Mouse (Mus musculus): ENCODE data around the gene Rps12. TPM values are rescaled to one million over a fixed set of nuclear protein-coding genes. Genes with fewer than 3 reads are reported as not detected.
A peak's percentile ranks its signal among the peaks of the same experiment; 100 is the strongest.
"Not testable (repeated sequence)": the region's sequence is repeated elsewhere in the genome, so short reads cannot be mapped to it uniquely, and the experiment has no call there.

The Rps12 gene
- polyA plus RNA-seq, 1 experiment from 2014 or later = 126 TPM

- Histone ChIP-seq H3K36me3 (replicated peaks; ENCODE audit: control insufficient read depth, insufficient read depth, low read depth, low read length) (no peaks in the 10 kb centered on the region), H3K4me1 (ENCODE audit: control insufficient read depth, insufficient read depth, low read length) (no peaks in the 10 kb centered on the region), H3K4me3 (ENCODE audit: low read depth, low read length) (peak within 1 kb of the TSS; percentile 57), H3K27ac (replicated peaks; ENCODE audit: low read depth, low read length) (no peak within 1 kb of the TSS), H3K9me3 (replicated peaks; ENCODE audit: control insufficient read depth, low read length) (no peaks in the 10 kb centered on the region), H3K4me2 (ENCODE audit: low read depth, low read length) (peak within 1 kb of the TSS; percentile 81), H3K9ac (replicated peaks; ENCODE audit: low read length) (peak within 1 kb of the TSS; percentile 79), H3K27me3 (ENCODE audit: control insufficient read depth, insufficient read depth, low read length) (no peaks in the 10 kb centered on the region)
- ATAC-seq (replicated peaks; ENCODE audit: insufficient number of reproducible peaks, low FRiP score, low TSS enrichment, low read depth) = no peak; the same call in 1 of the 2 replicates
- WGBS = 6% methylated on average over 43 of the region's 43 CpGs
- DNase-seq (ENCODE audit: low spot score) = peak; percentile 60
Observed at GRCm38 (mm10) chr10:23796551-23797503, 9.8 kb upstream of the Rps12 start, which contains the start of gene Slc18b1. TSS of gene Slc18b1 (plus strand) at chr10:23796986.

- Histone ChIP-seq H3K4me3 (ENCODE audit: low read depth, low read length) (peak overlapping the region; percentile 57; the same call in 1 of the 2 replicates), H3K27me3 (ENCODE audit: control insufficient read depth, insufficient read depth, low read length) (no peaks in the 10 kb centered on the region), H3K4me2 (ENCODE audit: low read depth, low read length) (peak overlapping the region; percentile 81), H3K27ac (replicated peaks; ENCODE audit: low read depth, low read length) (no peak overlapping the region), H3K9ac (replicated peaks; ENCODE audit: low read length) (no peak overlapping the region; the same call in 1 of the 2 replicates), H3K4me1 (ENCODE audit: control insufficient read depth, insufficient read depth, low read length) (no peaks in the 10 kb centered on the region), H3K9me3 (replicated peaks; ENCODE audit: control insufficient read depth, low read length) (no peaks in the 10 kb centered on the region), H3K36me3 (replicated peaks; ENCODE audit: control insufficient read depth, insufficient read depth, low read depth, low read length) (no peaks in the 10 kb centered on the region)
- ATAC-seq (replicated peaks; ENCODE audit: insufficient number of reproducible peaks, low FRiP score, low TSS enrichment, low read depth) = no peak
- 61% methylated on average over 9 of the region's 9 CpGs for WGBS
- no peak for DNase-seq (ENCODE audit: low spot score)
Observed at GRCm38 (mm10) chr10:23795871-23796520, 8.9 kb upstream of the Rps12 start.

GRCm38 (mm10) chr10:23788056-23788600 is 1.1 kb upstream of the Rps12 start:
- H3K9me3 ChIP-seq (replicated peaks; ENCODE audit: control insufficient read depth, low read length) = no peaks in the 10 kb centered on the region
- ATAC-seq (replicated peaks; ENCODE audit: insufficient number of reproducible peaks, low FRiP score, low TSS enrichment, low read depth) = no peak
- no peaks in the 10 kb centered on the region for H3K27me3 ChIP-seq (ENCODE audit: control insufficient read depth, insufficient read depth, low read length)
- 13% methylated on average over 8 of the region's 8 CpGs for WGBS
- H3K27ac ChIP-seq (replicated peaks; ENCODE audit: low read depth, low read length) = peak overlapping the region; percentile 56; the same call in 1 of the 2 replicates
- no peak for DNase-seq (ENCODE audit: low spot score)
- peak overlapping the region; percentile 86 for H3K4me3 ChIP-seq (ENCODE audit: low read depth, low read length)
- peak overlapping the region; percentile 78 for H3K9ac ChIP-seq (replicated peaks; ENCODE audit: low read length)
- H3K4me1 ChIP-seq (ENCODE audit: control insufficient read depth, insufficient read depth, low read length) = no peaks in the 10 kb centered on the region
- peak overlapping the region; percentile 49 for H3K4me2 ChIP-seq (ENCODE audit: low read depth, low read length)
- H3K36me3 ChIP-seq (replicated peaks; ENCODE audit: control insufficient read depth, insufficient read depth, low read depth, low read length) = peaks cover 3% of the 10 kb centered on the region

- not testable (repeated sequence) for H3K9me3 ChIP-seq (replicated peaks; ENCODE audit: control insufficient read depth, low read length); H3K36me3 ChIP-seq (replicated peaks; ENCODE audit: control insufficient read depth, insufficient read depth, low read depth, low read length); DNase-seq (ENCODE audit: low spot score); H3K4me1 ChIP-seq (ENCODE audit: control insufficient read depth, insufficient read depth, low read length); H3K27ac ChIP-seq (replicated peaks; ENCODE audit: low read depth, low read length); H3K27me3 ChIP-seq (ENCODE audit: control insufficient read depth, insufficient read depth, low read length)
- Histone ChIP-seq H3K4me3 (ENCODE audit: low read depth, low read length) (peak overlapping the region; percentile 86), H3K4me2 (ENCODE audit: low read depth, low read length) (peak overlapping the region; percentile 81), H3K9ac (replicated peaks; ENCODE audit: low read length) (peak overlapping the region; percentile 94)
- ATAC-seq (replicated peaks; ENCODE audit: insufficient number of reproducible peaks, low FRiP score, low TSS enrichment, low read depth) = peak; percentile 46
- 0% methylated on average over 23 of the region's 23 CpGs for WGBS
Observed at GRCm38 (mm10) chr10:23786631-23787038, 440 bp downstream of the Rps12 start.

- H3K4me2 ChIP-seq (ENCODE audit: low read depth, low read length) = peak overlapping the region; percentile 81
- H3K9me3 ChIP-seq (replicated peaks; ENCODE audit: control insufficient read depth, low read length) = no peaks in the 10 kb centered on the region
- 0% methylated on average over 4 of the region's 4 CpGs for WGBS
- peak overlapping the region; percentile 86 for H3K4me3 ChIP-seq (ENCODE audit: low read depth, low read length)
- ATAC-seq (replicated peaks; ENCODE audit: insufficient number of reproducible peaks, low FRiP score, low TSS enrichment, low read depth) (no peak), DNase-seq (ENCODE audit: low spot score) (no peak)
- H3K4me1 ChIP-seq (ENCODE audit: control insufficient read depth, insufficient read depth, low read length) = no peaks in the 10 kb centered on the region
- H3K27me3 ChIP-seq (ENCODE audit: control insufficient read depth, insufficient read depth, low read length) = no peaks in the 10 kb centered on the region
- H3K36me3 ChIP-seq (replicated peaks; ENCODE audit: control insufficient read depth, insufficient read depth, low read depth, low read length) = peaks cover 5% of the 10 kb centered on the region
- no peak overlapping the region; the same call in 1 of the 2 replicates for H3K27ac ChIP-seq (replicated peaks; ENCODE audit: low read depth, low read length)
- peak overlapping the region; percentile 94 for H3K9ac ChIP-seq (replicated peaks; ENCODE audit: low read length)
Observed at GRCm38 (mm10) chr10:23786040-23786439, 1.0 kb downstream of the Rps12 start.

- not testable (repeated sequence) for H3K27ac ChIP-seq (replicated peaks; ENCODE audit: low read depth, low read length); H3K36me3 ChIP-seq (replicated peaks; ENCODE audit: control insufficient read depth, insufficient read depth, low read depth, low read length); H3K9me3 ChIP-seq (replicated peaks; ENCODE audit: control insufficient read depth, low read length); H3K27me3 ChIP-seq (ENCODE audit: control insufficient read depth, insufficient read depth, low read length); H3K4me1 ChIP-seq (ENCODE audit: control insufficient read depth, insufficient read depth, low read length); DNase-seq (ENCODE audit: low spot score); H3K9ac ChIP-seq (replicated peaks; ENCODE audit: low read length); ATAC-seq (replicated peaks; ENCODE audit: insufficient number of reproducible peaks, low FRiP score, low TSS enrichment, low read depth)
- Histone ChIP-seq H3K4me2 (ENCODE audit: low read depth, low read length) (peak overlapping the region; percentile 81), H3K4me3 (ENCODE audit: low read depth, low read length) (peak overlapping the region; percentile 86)
- 36% methylated on average over 7 of the region's 7 CpGs for WGBS
Observed at GRCm38 (mm10) chr10:23785599-23785998, 1.5 kb downstream of the Rps12 start.

- no peak overlapping the region for H3K27ac ChIP-seq (replicated peaks; ENCODE audit: low read depth, low read length)
- WGBS = 32% methylated on average over 2 of the region's 2 CpGs
- no peak overlapping the region for H3K4me3 ChIP-seq (ENCODE audit: low read depth, low read length)
- DNase-seq (ENCODE audit: low spot score) = no peak
- no peak overlapping the region for H3K4me2 ChIP-seq (ENCODE audit: low read depth, low read length)
- peaks cover 5% of the 10 kb centered on the region for H3K36me3 ChIP-seq (replicated peaks; ENCODE audit: control insufficient read depth, insufficient read depth, low read depth, low read length)
- no peak for ATAC-seq (replicated peaks; ENCODE audit: insufficient number of reproducible peaks, low FRiP score, low TSS enrichment, low read depth)
- H3K9me3 ChIP-seq (replicated peaks; ENCODE audit: control insufficient read depth, low read length) = no peaks in the 10 kb centered on the region
- H3K9ac ChIP-seq (replicated peaks; ENCODE audit: low read length) = no peak overlapping the region
- no peaks in the 10 kb centered on the region for H3K4me1 ChIP-seq (ENCODE audit: control insufficient read depth, insufficient read depth, low read length)
- H3K27me3 ChIP-seq (ENCODE audit: control insufficient read depth, insufficient read depth, low read length) = no peaks in the 10 kb centered on the region
Observed at GRCm38 (mm10) chr10:23784121-23784520, 3.0 kb downstream of the Rps12 start.
